Mouse (Mus musculus) stomach, postnatal 0 days (tissue): ENCODE results near the gene Ankmy1. TPM values are rescaled to one million over a fixed set of nuclear protein-coding genes. Genes with fewer than 3 reads are reported as not detected.

Experiments
- ATAC-seq: fragments of 200-750 bp; cut with Nextera tagmentation; 2 replicates; pipeline ENCODE4 v1.8.0; 2017; ENCODE audit not compliant: low FRiP score, low TSS enrichment
- DNase-seq: peaks from one replicate; pipeline ENCODE4 v3.0.0-alpha.2; 2016; ENCODE audit warnings: low spot score
- H3K27ac ChIP-seq: fragments of 300-500 bp; sonication (generic); replicated peaks from 2 replicates; pipeline ENCODE4 v1.5.1; 2014; ENCODE audit warnings: mild to moderate bottlenecking, control low read depth
- H3K27me3 ChIP-seq: fragments of 300-500 bp; sonication (generic); 2 replicates; pipeline ENCODE4 v1.6.1; 2014; ENCODE audit warnings: low read length; ENCODE audit not compliant: control insufficient read depth, insufficient read depth
- H3K36me3 ChIP-seq: fragments of 300-500 bp; sonication (generic); 2 replicates; pipeline ENCODE4 v1.6.1; 2014; ENCODE audit warnings: low read length, mixed read lengths; ENCODE audit not compliant: control insufficient read depth, insufficient read depth
- H3K4me1 ChIP-seq: fragments of 300-500 bp; sonication (generic); replicated peaks from 2 replicates; pipeline ENCODE4 v1.6.1; 2014; ENCODE audit warnings: antibody characterized with exemption; ENCODE audit not compliant: control insufficient read depth, insufficient read depth
- H3K4me2 ChIP-seq: fragments of 300-500 bp; sonication (generic); replicated peaks from 2 replicates; pipeline ENCODE4 v1.6.1; 2014; ENCODE audit warnings: low read depth, mild to moderate bottlenecking, control low read depth, moderate library complexity
- H3K4me3 ChIP-seq: fragments of 300-500 bp; sonication (generic); 2 replicates; pipeline ENCODE4 v1.5.1; 2014; ENCODE audit warnings: low read depth, low read length, control low read depth
- H3K9ac ChIP-seq: fragments of 300-500 bp; sonication (generic); 2 replicates; pipeline ENCODE4 v1.6.1; 2014; ENCODE audit warnings: mild to moderate bottlenecking, low read length, control low read depth, mixed read lengths
- H3K9me3 ChIP-seq: fragments of 300-500 bp; sonication (generic); 2 replicates; pipeline ENCODE4 v1.6.1; 2016; ENCODE audit warnings: low read length; ENCODE audit not compliant: control insufficient read depth
- CTCF ChIP-seq: IDR thresholded peaks from 2 replicates; pipeline ENCODE4 v1.5.1; 2016; ENCODE audit warnings: antibody characterized with exemption, low read depth, mild to moderate bottlenecking, moderate library complexity
- EP300 ChIP-seq: optimal IDR thresholded peaks from 2 replicates; pipeline ENCODE3; 2016; ENCODE audit warnings: antibody characterized with exemption
- WGBS: fragments of 180-500 bp; shearing (Covaris S2); extraction: QIAGEN DNeasy Blood & Tissue Kit; methylation state at CpG from one replicate; pipeline ENCODE4 v1.1.7; 2014; 5-methylcytosine and 5-hydroxymethylcytosine counted together
- polyA plus RNA-seq: library from polyadenylated mRNA; unstranded; fragments of >200 nt; fragmentation: Nextera tagmentation; extraction: Ambion mirVana; gene quantifications from 2 replicates; pipeline ENCODE4 v1.2.1, GENCODE M21; 2015

Ankmy1 gene
- polyA plus RNA-seq, 1 experiment from 2014 or later, result 0.16 TPM

DNA sequence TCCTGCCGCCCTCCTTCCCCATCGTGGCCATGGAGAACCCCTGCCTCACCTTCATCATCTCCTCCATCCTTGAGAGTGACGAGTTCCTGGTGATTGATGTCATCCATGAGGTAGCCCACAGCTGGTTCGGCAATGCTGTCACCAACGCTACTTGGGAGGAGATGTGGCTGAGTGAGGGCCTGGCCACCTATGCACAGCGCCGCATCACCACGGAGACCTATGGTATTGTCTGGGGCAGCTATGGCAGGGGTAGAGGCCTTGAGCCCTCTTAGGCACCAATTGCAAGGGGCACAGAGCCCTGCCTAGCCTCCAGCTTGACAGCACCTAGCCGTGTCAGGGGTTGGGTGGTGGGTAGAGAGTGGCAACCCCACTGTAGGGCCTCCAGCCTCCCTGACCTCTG is 14.0 kb upstream of the Ankmy1 start:
- H3K27ac ChIP-seq, result no peak overlapping the region
- H3K27me3 ChIP-seq, result no peaks in the 10 kb centered on the region
- H3K9ac ChIP-seq, result no peak overlapping the region
- no peak for DNase-seq
- H3K9me3 ChIP-seq, result no peaks in the 10 kb centered on the region
- H3K4me1 ChIP-seq, result no peaks in the 10 kb centered on the region; the same call in 1 of the 2 replicates
- WGBS, result 92% methylated on average over 9 of the region's 9 CpGs
- no peak overlapping the region for H3K4me3 ChIP-seq
- ATAC-seq, result no peak
- H3K4me2 ChIP-seq, result no peak overlapping the region
- peaks cover 39% of the 10 kb centered on the region for H3K36me3 ChIP-seq
- TF ChIP-seq EP300 (no peak), CTCF (no peak)

DNA sequence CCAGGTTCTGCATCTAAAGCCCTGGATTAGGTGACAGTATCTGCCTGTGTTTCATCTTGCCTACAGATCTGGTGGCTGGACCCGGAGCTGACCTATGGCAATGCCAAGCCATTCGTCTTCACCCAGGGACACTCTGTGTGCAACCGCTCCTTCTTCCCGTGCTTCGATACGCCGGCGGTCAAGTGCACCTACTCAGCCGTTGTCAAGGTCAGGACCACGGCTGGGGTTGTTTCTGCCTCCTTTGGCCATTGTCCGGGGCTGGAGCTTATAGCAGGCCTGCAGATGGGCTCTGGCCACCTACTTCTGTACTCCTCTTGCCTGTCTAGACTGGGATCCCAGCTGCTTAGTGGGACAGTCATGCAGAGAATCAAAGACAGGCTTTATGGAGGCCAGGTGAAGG is 12.3 kb upstream of the Ankmy1 start:
- H3K4me2 ChIP-seq, result no peak overlapping the region
- no peaks in the 10 kb centered on the region; the same call in 1 of the 2 replicates for H3K4me1 ChIP-seq
- H3K27ac ChIP-seq, result no peak overlapping the region
- DNase-seq (no peak), ATAC-seq (no peak)
- 93% methylated on average over 11 of the region's 11 CpGs for WGBS
- H3K27me3 ChIP-seq, result no peaks in the 10 kb centered on the region
- H3K9me3 ChIP-seq, result no peaks in the 10 kb centered on the region
- H3K9ac ChIP-seq, result no peak overlapping the region
- H3K4me3 ChIP-seq, result no peak overlapping the region
- TF ChIP-seq EP300, result no peak
- no peak for TF ChIP-seq CTCF
- H3K36me3 ChIP-seq, result peaks cover 34% of the 10 kb centered on the region

DNA sequence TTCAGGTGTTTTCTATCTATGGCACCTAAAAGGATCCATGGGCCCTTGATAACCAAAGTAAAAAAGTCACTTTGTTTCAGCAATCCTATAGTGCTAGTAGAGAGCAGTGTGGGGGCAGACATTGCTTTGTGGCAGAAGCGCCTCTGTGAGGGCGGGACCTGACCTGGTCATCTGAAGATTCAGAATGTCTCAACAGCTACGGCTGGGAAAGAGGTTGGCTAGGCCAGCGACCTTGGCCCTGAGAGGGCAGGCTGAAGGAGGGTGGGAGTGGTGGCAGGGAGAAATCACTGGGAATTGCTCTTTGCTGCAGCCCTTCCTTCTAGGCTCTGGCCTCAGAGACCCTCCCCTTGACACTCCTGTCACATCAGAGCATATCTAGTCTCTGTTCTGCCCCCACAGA is 11.5 kb upstream of the Ankmy1 start:
- Histone ChIP-seq H3K9me3 (no peaks in the 10 kb centered on the region), H3K4me2 (no peak overlapping the region), H3K36me3 (peaks cover 27% of the 10 kb centered on the region), H3K27ac (no peak overlapping the region), H3K9ac (no peak overlapping the region), H3K4me1 (peaks cover 7% of the 10 kb centered on the region), H3K27me3 (no peaks in the 10 kb centered on the region), H3K4me3 (no peak overlapping the region)
- DNase-seq, result no peak
- TF ChIP-seq EP300 (no peak), CTCF (no peak)
- ATAC-seq, result no peak
- 79% methylated on average over 4 of the region's 4 CpGs for WGBS

DNA sequence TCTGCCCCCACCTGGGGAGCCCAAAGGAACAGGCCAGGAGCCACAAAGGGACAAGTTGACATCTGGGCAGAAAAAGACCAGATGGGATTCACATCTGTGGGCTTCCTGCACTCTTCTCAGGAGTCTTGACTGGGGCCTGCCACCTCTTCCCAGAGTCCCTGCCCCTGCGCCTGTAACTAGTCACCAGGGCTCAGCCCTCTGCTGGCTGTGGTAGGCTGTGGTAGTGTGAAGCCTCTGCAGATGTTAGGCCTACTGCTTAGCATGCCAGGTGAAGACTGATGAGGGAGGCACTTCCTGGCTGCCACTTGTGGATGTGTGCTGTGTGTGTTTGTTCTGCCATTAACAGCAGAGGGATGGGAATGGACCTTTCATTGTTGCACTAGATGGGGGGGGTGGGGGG is 9.6 kb upstream of the Ankmy1 start:
- TF ChIP-seq CTCF (peak; percentile 51), EP300 (no peak)
- peaks cover 16% of the 10 kb centered on the region for H3K36me3 ChIP-seq
- no peaks in the 10 kb centered on the region for H3K27me3 ChIP-seq
- 24% methylated on average over 1 of the region's 1 CpGs for WGBS
- ATAC-seq (peak; percentile 27; the same call in 1 of the 2 replicates), DNase-seq (peak; percentile 56)
- H3K9me3 ChIP-seq, result no peaks in the 10 kb centered on the region
- peak overlapping the region; percentile 95 for H3K4me2 ChIP-seq
- peak overlapping the region; percentile 30; the same call in 1 of the 2 replicates for H3K27ac ChIP-seq
- H3K4me1 ChIP-seq, result peaks cover 12% of the 10 kb centered on the region
- peak overlapping the region; percentile 94 for H3K9ac ChIP-seq
- H3K4me3 ChIP-seq, result peak overlapping the region; percentile 83

DNA sequence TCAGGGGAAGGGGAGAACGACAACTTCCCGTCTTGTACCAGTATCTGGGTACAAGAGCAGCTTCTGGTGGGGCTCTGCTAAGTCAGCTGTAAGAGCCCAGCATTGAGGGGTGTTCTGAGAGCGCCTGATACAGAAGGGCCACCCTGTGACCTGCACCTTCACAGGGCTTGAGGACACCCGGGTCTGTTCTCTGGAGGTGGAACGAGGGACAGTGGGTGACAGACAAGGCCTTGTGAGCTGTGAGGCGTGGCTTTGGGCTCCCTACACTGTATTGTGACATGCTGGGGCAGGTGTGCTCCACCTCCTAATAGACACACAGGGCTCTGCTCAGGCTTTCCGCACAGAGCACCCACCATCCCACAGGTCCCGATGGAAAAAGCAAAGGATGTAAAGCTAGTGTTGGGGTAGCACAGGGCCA is 9.0 kb upstream of the Ankmy1 start:
- Histone ChIP-seq H3K4me3 (peak overlapping the region; percentile 83), H3K36me3 (peaks cover 13% of the 10 kb centered on the region), H3K9me3 (no peaks in the 10 kb centered on the region), H3K27me3 (no peaks in the 10 kb centered on the region), H3K27ac (peak overlapping the region; percentile 98), H3K9ac (peak overlapping the region; percentile 94), H3K4me2 (peak overlapping the region; percentile 95), H3K4me1 (peaks cover 12% of the 10 kb centered on the region)
- no peak; the same call in 1 of the 2 replicates for ATAC-seq
- TF ChIP-seq EP300 (no peak), CTCF (no peak)
- peak; percentile 57 for DNase-seq
- WGBS, result 24% methylated on average over 8 of the region's 8 CpGs

DNA sequence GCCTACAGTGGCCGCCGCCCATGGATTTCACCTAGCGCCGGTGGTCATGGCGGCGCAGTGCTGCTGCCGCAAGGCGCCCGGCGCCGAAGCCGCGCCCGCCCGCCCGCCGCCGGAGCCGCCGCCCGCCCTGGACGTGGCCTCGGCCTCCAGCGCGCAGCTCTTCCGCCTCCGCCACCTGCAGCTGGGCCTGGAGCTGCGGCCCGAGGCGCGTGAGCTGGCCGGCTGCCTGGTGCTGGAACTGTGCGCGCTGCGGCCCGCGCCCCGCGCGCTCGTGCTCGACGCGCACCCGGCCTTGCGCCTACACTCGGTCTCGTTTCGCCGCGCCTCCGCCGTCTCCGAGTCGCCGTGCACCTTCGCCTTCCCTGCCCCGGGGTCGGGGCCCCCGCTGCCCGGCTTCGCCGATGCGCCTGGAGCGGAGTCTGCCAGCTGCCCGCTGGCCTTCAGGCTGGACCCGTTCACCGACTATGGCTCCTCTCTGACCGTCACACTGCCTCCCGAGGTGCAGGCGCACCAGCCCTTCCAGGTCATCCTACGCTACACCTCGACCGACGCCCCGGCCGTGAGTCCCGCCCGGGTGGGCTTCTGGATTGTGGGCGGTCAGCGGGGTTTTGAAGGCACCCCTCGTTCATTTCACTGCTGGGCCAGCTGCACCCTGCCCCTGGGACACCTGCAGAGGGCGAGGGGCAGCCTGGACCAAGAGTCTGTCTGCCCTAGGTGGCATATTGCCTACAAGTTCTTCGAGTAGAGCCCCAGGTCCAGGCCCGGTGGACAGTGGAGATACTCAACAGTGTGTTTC is 8.4 kb upstream of the Ankmy1 start:
- Histone ChIP-seq H3K4me1 (peaks cover 12% of the 10 kb centered on the region), H3K36me3 (peaks cover 8% of the 10 kb centered on the region), H3K27me3 (no peaks in the 10 kb centered on the region), H3K9me3 (no peaks in the 10 kb centered on the region), H3K27ac (peak overlapping the region; percentile 98), H3K4me3 (peak overlapping the region; percentile 83), H3K9ac (peak overlapping the region; percentile 94), H3K4me2 (peak overlapping the region; percentile 95)
- TF ChIP-seq CTCF, result no peak; the same call in 1 of the 2 replicates
- TF ChIP-seq EP300, result no peak
- WGBS, result under 1% methylated on average over 52 of the region's 85 CpGs
- peak; percentile 70 for DNase-seq
- ATAC-seq, result peak; percentile 48
